Mouse (Mus musculus) 3T3-L1 (cell line): ENCODE measurements around the gene Foxp1.
A peak's percentile ranks its signal among the peaks of the same experiment; 100 is the strongest.

Source experiments
- DNase-seq: peaks from one replicate; pipeline ENCODE4 v3.0.0-alpha.2; 2015; ENCODE audit warnings: low read depth, low spot score

The Foxp1 gene

DNA sequence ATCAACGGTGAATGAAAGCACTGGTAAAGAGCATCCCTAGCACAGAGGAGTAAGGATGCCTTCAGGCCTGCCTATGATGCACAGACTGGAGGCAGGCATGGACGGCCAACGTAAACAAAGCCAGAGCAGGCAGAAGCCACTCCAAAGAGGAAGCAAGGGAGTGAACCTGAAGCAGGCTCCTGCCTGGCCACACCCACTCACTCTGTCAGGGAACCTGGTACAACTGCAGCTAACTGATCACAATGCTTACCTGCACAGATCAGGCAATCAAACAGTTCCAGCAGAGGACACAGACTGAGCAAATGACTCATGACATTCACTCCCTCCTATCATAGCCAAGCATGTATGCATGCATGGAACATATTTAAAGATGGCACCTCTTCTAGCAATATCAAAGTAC lies 237.5 kb downstream of the Foxp1 start:
- no peak for DNase-seq

DNA sequence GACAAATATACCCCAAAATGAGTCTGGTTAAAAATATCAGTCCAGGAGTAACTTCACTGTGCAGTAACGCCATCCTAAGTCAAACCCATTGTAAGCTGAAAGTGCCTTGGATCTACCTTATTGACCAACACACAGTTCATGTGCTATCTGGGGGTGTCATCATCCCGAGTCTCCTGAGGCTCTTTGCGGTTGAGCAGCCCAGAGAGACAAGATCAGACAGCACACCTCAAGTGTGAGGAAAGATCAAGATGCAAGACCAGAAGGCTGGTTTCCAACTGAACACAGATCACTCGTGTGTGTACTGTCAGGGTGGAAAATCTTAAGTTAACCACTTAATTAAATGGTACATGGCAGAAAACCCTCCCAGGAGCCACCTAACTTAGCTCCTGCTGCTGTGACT lies 238.5 kb downstream of the Foxp1 start:
- no peak for DNase-seq

DNA sequence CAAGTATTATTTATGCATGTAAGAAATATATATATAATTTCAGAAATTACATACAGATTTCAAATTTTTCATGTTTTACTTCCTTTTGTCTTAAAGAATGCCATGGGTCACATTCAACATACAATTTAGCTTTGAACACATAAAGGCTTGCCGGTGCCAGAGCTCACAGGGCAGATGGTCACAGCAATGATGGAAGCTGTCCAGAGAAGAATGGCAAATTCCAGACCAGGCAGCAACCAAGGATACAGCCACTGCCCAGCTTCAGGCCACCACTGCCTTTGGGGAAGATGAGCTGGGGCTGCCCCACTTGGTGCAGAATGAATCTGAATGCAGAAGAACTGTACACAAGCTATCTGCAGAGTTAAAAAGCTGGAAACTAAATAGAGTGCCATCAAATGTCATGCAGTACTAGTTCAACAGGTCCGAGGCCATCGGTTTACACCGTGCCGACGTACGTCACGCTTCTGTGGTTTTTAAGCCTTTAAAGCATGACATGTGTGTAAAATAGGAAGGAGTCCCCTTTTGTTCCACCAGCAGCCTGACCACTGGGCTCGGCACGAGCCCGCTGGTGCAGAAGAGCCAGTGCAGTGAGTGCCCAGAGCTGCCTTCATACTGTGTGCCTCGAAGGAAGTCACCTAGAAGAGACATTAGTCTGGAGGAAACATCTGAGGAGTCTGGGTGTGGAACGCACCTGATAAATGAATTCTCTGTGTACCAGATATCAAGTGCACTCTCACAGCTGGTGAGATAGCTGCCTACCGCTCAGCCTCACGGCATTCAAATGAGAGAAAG lies 239.5 kb downstream of the Foxp1 start:
- no peak for DNase-seq

DNA sequence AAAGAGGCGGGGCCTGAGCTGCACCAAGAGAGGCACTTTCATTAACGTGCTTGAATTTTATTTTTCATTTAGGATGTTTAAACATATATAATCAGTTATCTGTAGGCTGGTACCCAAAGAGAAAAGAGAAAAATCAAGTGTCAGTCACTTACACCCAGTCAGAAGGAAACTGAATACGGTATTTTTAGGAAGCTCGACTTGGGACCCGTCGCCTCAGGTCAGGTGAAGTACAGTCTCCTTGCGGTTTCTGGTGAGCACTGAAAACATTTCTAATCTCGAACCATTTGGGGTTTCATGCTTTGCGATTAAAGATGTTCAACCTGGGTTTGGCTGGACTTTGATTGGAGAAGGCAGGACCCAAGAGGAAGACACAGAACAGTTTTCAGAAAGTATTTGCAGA lies 241.1 kb downstream of the Foxp1 start:
- DNase-seq: no peak

DNA sequence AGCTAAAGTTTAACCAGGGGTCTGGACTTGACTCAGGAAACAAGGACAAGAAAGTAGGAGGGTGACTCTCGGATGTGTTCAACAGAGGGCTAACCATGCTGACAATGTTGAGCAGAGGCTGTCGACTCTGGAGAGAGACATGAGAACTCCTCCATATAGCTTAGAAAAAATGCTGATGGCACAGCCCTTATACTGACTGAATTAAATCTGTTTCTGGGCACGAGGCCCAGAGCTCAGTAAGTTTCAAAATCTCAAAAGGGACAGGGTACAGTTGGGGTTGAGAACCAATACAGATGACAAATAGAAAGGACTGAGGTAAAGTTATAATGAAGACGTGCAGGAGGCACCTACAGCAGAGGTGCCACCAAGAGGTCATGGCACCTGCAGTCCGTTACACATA lies 241.9 kb downstream of the Foxp1 start:
- no peak for DNase-seq

DNA sequence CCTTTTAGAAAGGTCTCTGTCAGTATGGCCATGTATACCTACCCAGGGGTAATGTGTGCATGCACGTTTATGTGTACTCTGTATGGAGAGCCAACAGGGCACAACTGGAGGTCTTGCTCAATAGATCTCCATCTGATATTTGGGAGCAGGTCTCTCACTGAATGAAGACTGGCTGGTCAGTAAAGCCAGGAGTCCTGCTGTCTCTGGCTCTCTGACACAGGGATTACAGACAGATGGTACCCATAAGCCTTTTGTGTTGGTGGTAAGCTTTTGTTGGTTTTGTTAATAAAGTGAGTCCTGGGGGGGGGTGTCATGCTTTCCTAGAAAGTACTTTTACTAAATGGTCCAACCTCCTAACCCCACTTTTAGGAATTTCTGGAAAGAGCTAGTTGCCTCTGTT lies 245.3 kb downstream of the Foxp1 start:
- no peak for DNase-seq

DNA sequence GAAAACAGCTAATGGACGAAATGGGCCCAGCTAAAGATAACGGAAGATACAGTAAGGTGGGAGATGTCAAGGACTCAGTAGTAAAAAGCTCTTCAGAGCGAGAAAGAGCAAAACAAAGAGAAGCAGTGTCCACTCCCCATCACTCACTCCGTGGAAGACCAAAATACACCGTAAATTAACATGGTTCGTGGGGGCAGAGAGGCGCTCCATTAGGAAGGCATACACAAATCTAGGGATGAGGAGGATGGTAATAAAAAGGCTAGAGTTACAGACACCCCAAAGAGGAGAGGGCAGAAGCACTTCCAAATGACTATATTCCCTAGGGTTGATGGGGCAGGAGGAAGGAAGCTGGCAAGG lies 246.2 kb downstream of the Foxp1 start:
- DNase-seq: no peak

DNA sequence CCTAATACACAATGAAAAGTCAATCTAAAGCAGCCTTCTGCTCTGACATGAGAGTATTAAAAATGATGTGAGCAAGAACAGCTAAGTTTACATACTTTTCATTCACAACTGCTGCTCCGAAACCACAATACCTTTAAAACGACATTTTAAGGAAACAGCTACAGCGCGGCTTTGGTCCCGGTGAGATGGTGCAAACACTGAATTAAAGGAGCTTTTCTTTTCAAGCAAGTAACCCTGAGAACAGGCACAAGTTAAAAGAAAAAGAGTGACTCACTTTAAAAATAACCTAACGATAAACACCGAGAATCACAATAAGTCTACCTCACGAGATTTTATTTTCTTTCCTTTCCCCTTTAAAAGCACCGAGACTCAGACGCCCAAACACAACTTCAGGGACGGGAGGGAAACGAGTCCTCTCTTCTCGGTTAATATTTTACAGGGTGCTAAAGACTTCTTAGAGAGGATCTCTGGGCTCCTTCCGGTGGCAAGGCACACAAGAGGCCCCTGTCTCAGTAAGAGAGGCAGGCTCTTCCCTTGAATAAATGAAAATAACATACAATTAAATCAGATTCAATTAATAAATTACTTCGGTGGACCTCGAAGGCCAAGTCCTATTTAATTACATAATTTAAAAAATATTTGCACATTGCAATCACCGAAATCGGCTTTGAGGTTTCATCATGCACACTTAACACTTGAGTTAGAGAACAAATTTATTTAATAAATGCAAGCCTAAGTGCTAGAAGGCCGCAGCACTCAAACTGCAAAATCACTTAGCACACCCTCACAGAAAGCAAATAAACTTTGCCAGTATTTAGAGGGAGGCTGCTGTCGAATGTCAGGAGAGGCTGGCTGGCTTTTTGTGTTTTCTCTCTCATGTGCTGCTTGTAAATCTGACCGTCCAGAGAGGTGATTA lies 246.9 kb downstream of the Foxp1 start:
- DNase-seq: no peak

DNA sequence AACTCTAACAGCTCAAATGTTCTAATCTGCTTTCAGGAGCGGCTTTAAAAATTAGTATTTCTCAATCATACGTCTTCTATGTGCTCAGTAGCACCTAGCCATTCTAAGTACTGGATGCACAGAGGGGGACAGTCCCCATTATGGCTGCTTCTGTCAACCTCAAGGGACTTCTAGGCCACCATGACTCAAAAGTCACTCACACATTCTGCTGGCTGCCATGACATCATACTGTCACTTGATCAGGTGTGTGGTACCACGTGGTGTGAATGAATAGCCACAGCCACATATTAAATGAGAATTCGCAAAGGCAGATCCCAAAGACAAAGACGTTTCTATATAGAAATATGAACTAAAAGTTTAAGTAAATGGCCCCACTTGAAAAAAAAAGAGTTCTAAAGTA lies 247.9 kb downstream of the Foxp1 start:
- no peak for DNase-seq

DNA sequence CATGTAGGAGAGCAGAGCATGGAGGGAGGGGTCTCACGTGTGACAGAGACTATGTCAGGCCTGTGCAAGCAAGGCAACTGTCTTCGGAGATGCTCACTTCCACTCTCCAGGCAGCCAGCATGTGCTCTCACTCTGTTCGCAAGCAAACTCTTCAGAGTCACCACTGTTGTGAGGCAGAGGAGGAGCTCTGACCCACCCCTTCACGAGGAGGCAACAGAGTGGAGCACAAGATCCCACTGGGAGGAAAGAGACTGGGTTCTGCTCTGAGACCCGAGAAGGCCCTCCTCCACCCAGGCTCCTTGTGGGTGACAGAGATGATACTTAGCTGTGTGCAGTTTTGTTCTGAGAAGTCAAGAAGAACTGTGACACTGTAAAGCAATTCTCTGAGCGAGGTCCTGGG lies 248.3 kb downstream of the Foxp1 start:
- DNase-seq: no peak

DNA sequence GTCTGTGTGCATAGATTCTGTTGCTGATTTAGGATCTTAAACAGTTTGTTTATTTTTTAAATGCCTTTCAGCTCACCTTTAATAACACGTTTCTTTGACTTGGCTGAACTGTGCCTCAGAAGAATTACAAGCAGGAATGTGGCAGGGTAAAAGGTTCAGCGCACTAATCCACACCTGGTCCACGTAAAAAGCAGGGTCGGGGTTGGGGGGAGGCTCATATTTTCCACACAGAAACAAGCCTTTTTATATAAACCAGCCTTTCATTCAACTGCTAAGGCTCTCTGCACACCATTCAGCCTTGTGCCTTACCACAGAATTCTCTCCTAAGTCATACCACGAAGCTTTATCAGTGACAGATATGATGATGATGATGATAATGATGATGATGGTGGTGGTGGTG lies 249.3 kb downstream of the Foxp1 start:
- DNase-seq: no peak

DNA sequence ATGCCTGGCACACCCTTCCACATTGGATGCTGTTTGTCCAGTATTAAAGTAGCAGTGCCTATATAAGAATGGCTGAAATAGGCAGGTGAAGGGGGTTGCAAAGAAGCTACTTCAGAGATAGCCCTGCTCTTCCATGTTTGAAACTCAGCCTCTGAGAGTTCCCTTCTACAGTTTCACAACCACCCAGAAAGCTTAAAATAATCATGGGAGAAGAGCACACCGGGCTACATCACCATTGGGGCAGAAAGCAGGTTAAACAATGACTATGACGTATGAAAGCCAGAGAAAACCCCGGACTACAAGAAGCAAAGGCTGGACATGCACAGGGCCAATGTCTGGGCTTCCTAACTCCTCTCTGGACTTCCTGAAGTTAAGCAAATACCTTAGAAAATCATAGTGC lies 250.3 kb downstream of the Foxp1 start:
- no peak for DNase-seq

DNA sequence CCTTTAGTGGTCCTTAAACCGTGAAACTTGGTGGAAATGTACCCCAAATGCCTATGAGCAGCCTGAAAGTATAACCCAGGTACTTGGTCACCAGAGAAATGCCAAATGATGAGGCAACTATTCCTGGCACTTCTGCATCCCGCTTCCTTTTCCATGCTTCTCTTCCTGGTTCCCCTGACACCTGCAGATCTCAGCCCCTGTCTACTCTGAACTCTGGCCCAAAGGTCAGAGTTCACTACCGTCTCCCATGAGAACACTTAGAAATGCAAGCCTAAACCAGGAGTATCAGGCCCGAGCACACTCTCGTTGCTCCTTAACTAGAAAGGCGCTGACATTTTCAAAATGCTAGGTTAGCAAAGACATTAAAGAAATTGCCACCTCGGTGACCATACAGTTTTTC lies 250.8 kb downstream of the Foxp1 start:
- no peak for DNase-seq

DNA sequence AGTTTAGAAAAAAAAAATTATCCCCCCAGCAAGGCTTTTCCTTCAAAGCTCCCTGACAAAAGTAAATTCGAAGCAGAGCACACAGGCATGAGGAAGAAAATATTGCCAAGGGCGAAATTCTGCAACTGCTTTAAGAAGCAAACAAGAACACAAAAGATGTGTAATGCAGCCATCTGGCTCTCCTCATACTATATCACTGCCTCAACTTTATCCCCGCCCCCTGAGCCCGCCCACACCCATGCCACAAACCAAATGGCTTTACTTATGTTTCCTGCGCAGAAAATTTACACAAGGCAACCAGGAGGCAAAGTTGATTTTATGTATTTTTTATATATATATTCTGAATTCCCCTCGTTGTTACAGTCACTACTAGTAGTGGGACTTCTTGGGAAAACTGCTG lies 252.6 kb downstream of the Foxp1 start:
- peak; percentile 20 for DNase-seq

DNA sequence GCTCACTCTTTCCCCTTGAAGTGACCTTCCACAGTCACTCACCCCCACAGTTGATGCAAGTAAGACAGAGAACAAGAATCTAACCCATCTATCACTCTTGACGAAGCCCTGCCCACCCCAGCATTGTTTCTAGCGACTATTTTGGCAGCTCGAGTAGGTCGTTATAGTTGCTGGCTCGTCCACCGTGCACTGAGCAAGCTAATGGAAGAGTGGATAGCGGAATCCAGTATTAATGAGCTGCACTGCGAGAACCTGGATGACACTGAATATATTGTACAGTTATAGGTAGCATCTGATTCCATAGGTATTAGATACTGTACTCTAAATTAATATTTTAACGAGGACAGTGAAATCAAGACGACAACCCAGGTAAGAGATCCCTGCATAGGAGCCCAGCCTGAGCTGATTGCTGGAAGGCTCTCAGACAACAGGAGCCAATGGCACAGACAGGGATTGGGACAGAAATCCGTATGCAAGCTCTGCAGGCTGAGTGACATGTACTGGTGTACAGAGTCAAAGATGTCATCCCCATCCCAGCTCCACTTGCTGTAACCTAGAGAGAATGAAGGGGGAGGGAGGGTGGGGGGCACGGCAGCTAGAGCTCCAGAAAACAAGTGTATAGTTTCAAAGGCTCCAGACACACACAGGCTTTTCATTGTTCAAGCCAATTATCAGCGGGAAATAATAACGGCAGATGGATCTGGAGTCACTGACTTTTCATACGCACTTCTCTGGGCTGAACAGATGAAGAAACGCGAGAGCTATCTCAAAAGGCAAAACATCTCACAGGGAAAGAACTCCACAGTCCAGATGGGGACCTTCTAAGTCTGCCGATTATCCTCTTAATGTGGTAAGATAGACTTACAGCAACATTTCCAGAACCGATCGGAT lies 254.1 kb downstream of the Foxp1 start:
- DNase-seq: no peak

DNA sequence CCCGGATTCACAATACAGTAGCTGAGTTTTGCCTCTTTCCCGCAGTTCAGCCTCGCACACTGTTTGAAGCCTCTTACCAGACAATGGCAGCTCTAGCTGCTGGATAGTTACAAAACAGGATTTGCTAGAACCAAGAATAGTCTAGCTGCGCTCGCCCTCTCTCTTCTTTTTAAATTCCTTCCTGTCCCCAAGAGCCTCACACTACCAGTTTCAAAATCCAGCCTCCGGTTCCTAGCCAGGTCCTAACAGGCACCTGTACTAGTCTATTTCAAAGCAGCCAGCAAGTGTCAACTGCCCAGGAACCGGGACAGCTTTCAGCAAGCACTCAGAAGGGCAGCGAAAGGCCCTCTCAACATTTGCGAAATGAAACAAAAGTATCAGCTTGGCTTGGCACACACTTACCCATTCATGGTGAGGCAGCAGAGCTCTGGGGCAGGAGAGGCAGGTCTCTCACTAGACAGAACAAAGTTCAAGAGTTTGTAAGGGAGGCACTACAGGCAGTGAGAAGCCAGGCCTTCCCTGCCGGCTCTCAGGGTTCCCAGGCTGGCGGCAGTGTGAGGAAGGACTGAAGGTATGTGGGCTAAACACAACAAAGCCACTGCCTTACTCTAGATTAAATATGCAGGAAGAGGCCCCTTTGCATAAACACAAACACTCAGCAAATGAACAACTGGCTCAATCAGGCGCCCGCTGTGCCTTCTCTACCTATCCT lies 256.4 kb downstream of the Foxp1 start:
- DNase-seq: no peak

DNA sequence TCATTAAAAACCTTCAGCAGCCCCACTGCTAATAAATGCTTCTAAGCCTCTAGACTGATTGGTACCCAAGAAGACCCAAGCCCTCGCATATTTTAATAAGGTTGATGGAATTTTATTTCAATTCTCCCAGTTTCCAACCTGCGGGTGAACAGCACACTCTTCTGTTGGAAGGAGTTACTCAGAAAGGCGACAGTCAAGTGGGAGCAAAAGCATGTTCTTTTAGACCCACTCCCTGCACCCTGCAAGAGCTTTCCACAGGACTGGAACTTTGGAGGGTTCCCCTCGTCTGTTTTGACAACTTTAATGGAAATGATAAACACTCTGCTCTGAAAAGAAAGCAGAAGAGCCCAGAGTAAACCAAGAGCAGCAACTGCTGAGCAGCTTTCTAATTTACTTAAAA lies 257.3 kb downstream of the Foxp1 start:
- no peak for DNase-seq

DNA sequence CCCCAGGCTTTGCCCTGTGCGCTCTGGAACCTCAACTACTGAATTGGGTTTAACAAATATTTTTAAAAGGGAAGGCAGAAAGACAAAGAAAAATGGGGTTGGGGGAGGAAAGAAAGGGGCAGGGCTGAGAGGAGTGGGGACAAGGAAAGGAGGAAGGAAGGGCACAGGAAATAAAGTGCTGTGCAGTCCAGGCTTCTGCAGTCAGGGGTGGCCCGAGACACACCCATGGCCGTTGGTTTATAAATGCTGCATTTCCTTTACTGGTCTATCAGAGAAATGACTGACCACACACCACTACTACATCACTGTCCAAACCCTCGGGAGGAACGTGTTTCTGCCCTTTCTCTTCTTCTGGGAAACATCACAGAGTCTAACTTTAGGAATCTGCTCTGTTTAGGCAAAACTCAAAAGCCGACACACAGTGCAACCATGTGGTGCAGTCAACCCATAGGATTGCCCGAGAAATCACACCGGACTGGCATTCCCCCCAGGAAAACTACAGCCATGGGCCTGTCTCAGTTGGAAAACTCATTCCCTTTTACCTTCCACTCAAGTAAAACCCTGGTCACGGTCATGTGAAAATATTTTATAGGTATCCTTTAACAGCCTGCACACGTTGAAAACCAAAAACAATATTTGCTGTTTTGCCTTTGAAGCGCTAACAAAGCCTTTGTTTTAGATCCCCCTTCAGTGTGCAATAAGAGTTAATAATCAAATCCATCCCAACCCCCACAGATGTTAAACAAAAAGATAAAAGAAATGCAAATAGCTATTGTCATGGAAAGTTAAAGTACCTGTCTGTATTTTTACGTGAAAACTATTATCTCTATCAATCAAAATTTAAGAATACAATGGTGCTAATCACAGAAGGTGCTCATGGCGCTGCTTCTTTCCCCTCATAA lies 258.1 kb downstream of the Foxp1 start:
- DNase-seq: no peak

DNA sequence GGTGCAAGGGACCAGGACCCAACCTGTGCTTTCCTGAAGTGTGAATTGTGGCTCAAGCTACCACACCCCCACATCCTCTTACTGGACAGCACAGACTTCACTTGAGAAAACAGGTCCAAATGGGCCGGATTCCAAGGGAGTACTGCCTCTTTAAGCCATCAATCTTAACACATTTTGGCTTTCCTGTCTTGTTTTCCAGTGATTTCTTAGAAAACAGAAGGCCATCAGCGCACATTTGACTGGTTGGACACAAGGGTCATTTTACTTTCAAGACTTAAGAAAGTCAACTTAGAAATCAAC lies 258.7 kb downstream of the Foxp1 start:
- DNase-seq: no peak

DNA sequence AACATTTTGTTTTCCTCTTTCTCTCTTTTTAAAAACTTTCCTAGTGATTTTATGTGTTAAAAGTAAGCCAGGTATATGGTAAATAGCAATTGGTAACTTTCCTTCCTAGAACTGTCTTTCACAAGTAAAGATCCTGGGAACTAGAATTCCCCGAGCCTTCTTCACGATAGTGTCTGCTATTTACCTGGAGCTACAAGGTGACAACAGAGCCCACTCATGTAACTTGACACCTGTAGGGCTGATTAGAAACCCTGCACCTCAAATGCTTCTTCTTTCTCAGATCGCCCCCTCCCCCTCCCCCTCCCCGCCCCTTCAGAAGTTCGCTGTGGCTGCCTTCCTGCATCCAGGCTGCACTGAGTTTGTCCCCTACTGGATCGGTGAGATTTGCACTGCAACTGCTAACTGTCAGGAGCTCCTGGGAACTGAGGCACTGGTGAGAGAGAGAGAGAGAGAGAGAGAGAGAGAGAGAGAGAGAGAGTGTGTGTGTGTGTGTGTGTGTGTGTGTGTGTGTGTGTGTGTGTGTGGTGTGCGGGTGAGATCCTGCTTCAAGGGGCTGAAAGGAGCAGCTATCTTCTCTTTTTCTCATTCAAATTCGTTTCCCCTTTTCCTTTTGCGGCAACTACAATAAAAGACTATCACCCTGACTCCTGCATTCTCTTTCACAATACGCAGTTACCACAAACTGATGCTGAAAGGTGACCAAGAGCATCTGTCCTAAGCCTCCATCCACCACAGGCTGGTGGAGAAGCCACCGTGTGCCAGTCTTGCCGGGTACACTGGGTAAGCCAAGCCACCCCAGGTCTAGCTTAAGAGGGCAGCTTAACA lies 259.2 kb downstream of the Foxp1 start:
- DNase-seq: no peak
